Mouse (Mus musculus) thymus, adult 2 months (tissue): ENCODE measurements around the gene Acad11. TPM values are rescaled to one million over a fixed set of nuclear protein-coding genes. Genes with fewer than 3 reads are reported as not detected.

Experiments used
- DNase-seq: peaks from one replicate; pipeline ENCODE4 v3.0.0; 2021
- H3K27ac ChIP-seq: fragments of 200-500 bp; 2 replicates; pipeline ENCODE4 v1.5.1; 2012; ENCODE audit warnings: low read length, control low read depth; ENCODE audit not compliant: control insufficient read depth, insufficient read depth
- H3K27me3 ChIP-seq: fragments of 200-500 bp; 2 replicates; pipeline ENCODE4 v1.6.1; 2012; ENCODE audit warnings: mild to moderate bottlenecking, low read length, moderate library complexity, mixed read lengths; ENCODE audit not compliant: control insufficient read depth, insufficient read depth
- H3K36me3 ChIP-seq: fragments of 200-500 bp; 2 replicates; pipeline ENCODE4 v1.6.1; 2012; ENCODE audit warnings: mild to moderate bottlenecking, low read length, moderate library complexity; ENCODE audit not compliant: control insufficient read depth, insufficient read depth
- H3K4me1 ChIP-seq: fragments of 200-500 bp; replicated peaks from 2 replicates; pipeline ENCODE4 v1.6.1; 2012; ENCODE audit warnings: low read length; ENCODE audit not compliant: control insufficient read depth, insufficient read depth
- H3K4me3 ChIP-seq: fragments of 200-500 bp; 2 replicates; pipeline ENCODE4 v1.5.1; 2012; ENCODE audit warnings: mild to moderate bottlenecking, low read length, control low read depth, moderate library complexity; ENCODE audit not compliant: control insufficient read depth, insufficient read depth
- CTCF ChIP-seq: fragments of 200-500 bp; IDR thresholded peaks from 2 replicates; pipeline ENCODE4 v1.5.1; 2012; ENCODE audit warnings: mild to moderate bottlenecking, control low read depth, low read length, moderate library complexity, borderline replicate concordance; ENCODE audit not compliant: control insufficient read depth, poor library complexity, insufficient read depth; ENCODE audit errors: extremely low read depth
- POLR2A ChIP-seq: fragments of 200-500 bp; IDR thresholded peaks from 2 replicates; pipeline ENCODE4 v1.6.1; 2012; ENCODE audit warnings: mild to moderate bottlenecking, low read length, control low read depth, moderate library complexity; ENCODE audit not compliant: control insufficient read depth, poor library complexity, insufficient read depth; ENCODE audit errors: extremely low read depth
- WGBS: fragments of 180-500 bp; shearing (Covaris S2); methylation state at CpG from one replicate; pipeline ENCODE4 v1.1.7; 2018; 5-methylcytosine and 5-hydroxymethylcytosine counted together
- polyA plus RNA-seq: library from polyadenylated mRNA; depleted of rRNA; stranded (reverse); fragments of >200 nt; gene quantifications from 2 replicates; pipeline ENCODE4 v1.2.3, GENCODE M21; 2012; rRNA removed

Gene Acad11
- 21.7 and 22.4 TPM in 2 replicates for polyA plus RNA-seq

- TF ChIP-seq CTCF = no peak
- no peak for TF ChIP-seq POLR2A
- DNase-seq = peak; percentile 75
- under 1% methylated on average over 30 of the region's 30 CpGs for WGBS
Observed at GRCm38 (mm10) chr9:104063244-104063961, at the start of gene Acad11. Gene Acad11, plus strand, starts transcription at chr9:104063377.

GRCm38 (mm10) chr9:104014526-104014925 is 48.7 kb upstream of the Acad11 start:
- 88% methylated on average over 1 of the region's 1 CpGs for WGBS
- no peak overlapping the region for H3K4me3 ChIP-seq
- H3K27ac ChIP-seq = no peak overlapping the region
- TF ChIP-seq POLR2A (no peak), CTCF (no peak)
- H3K4me1 ChIP-seq = no peaks in the 10 kb centered on the region
- H3K36me3 ChIP-seq = no peaks in the 10 kb centered on the region
- no peaks in the 10 kb centered on the region for H3K27me3 ChIP-seq
- DNase-seq = no peak

More at GRCm38 (mm10) chr9:104063244-104063961, at the start of gene Acad11:
- H3K4me3 ChIP-seq = peak within 1 kb of the TSS; percentile 99
- no peaks in the 10 kb centered on the region for H3K36me3 ChIP-seq
- peaks cover 6% of the 10 kb centered on the region for H3K4me1 ChIP-seq
- no peaks in the 10 kb centered on the region for H3K27me3 ChIP-seq
- peak within 1 kb of the TSS; percentile 18; the same call in 1 of the 2 replicates for H3K27ac ChIP-seq

DNA sequence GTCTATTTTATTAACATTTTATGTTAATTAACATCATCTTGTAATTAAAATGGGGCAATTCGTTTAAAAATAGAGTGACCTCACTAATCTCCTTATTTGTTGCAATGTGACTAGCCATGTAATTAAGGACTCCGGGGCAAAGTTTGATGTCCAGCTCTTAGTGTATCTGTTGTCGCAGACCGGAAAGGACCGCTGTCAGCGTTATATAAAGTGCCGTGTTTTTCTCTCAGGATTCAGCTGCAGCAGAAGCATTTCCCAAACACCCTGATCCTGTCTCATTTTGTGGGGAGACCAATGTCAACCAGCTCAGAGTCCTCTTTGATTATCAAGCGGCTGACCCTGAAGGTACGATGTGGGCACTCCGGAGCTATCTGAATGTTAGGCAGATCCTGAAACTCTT is 42.2 kb upstream of the Acad11 start:
- TF ChIP-seq CTCF = no peak
- no peak for TF ChIP-seq POLR2A
- WGBS = 96% methylated on average over 10 of the region's 10 CpGs
- H3K4me3 ChIP-seq = no peak overlapping the region
- no peak overlapping the region for H3K27ac ChIP-seq
- H3K4me1 ChIP-seq = no peaks in the 10 kb centered on the region
- DNase-seq = no peak
- no peaks in the 10 kb centered on the region for H3K27me3 ChIP-seq
- H3K36me3 ChIP-seq = no peaks in the 10 kb centered on the region

DNA sequence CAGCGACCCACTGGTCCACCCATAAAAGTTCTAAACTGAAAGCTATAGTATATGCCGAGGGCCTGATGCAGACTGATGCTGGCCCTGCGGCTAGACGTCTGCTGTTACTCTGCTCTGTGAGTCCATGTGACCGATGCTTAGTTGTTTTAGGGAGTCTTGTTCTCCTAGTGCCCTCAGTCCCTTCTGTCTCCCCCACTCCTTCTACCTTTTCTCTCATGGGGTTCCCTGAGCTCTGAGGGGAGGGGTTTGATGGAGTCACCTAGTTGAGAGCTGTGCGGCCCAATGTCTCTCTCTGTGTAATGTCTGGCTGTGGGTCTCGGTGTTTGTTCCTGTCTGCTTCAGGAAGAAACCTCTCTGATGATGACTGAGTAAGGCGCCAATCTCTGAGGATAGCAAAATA is 36.0 kb upstream of the Acad11 start:
- WGBS = 98% methylated on average over 8 of the region's 8 CpGs
- no peak for TF ChIP-seq POLR2A
- no peak for TF ChIP-seq CTCF
- no peak for DNase-seq
- Histone ChIP-seq H3K36me3 (no peaks in the 10 kb centered on the region), H3K4me3 (no peak overlapping the region), H3K4me1 (no peaks in the 10 kb centered on the region), H3K27me3 (no peaks in the 10 kb centered on the region), H3K27ac (no peak overlapping the region)

DNA sequence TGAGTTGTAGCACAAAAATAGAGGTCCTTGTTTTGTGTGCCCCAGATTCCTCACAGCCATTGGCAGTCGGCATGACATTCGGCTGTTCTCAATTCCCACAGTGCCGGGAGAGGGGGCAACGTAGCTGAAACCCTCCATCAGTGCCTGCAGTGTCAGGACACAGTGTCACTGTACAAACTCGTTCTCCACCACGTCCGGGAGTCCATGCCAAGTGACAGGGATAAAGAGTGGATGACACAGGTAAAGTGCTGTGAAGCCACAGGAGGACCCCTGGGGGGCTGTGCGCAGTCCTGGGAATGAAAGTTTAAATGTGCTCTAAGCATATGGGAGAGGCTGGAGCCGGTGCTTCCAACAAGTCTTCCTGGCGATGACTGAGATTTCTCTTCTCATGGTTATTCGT is 33.3 kb upstream of the Acad11 start:
- 94% methylated on average over 11 of the region's 11 CpGs for WGBS
- no peak for TF ChIP-seq POLR2A
- no peak for TF ChIP-seq CTCF
- DNase-seq = no peak

GRCm38 (mm10) chr9:104034231-104034630 is 28.9 kb upstream of the Acad11 start:
- DNase-seq = no peak
- Histone ChIP-seq H3K4me1 (no peaks in the 10 kb centered on the region), H3K36me3 (no peaks in the 10 kb centered on the region), H3K4me3 (no peak overlapping the region), H3K27ac (no peak overlapping the region), H3K27me3 (no peaks in the 10 kb centered on the region)
- 89% methylated on average over 8 of the region's 8 CpGs for WGBS
- TF ChIP-seq CTCF (no peak), POLR2A (no peak)

More for the DNA sequence above, 33.3 kb upstream of the Acad11 start:
- Histone ChIP-seq H3K27me3 (no peaks in the 10 kb centered on the region), H3K4me3 (no peak overlapping the region), H3K4me1 (no peaks in the 10 kb centered on the region), H3K27ac (no peak overlapping the region), H3K36me3 (no peaks in the 10 kb centered on the region)

DNA sequence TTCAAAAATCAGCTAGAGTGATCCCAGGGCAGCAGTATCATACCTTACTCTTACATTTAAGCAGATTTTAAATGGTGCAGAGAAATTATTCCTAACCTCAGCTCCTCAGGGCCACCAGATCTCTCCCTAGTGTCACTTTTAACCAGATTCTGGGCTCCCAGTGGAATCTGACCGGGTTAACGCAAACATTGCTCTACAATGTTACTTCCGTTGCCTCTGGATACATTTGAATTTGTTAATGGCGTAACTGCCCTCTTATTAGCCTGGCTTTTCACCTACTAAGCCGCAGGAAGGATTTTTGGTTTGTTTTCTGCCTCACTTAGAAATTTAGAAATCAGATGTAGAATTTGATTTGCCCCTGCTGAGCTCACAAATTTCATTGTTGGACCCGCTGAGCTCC is 28.5 kb upstream of the Acad11 start:
- Histone ChIP-seq H3K27me3 (no peaks in the 10 kb centered on the region), H3K4me3 (no peak overlapping the region), H3K4me1 (no peaks in the 10 kb centered on the region), H3K36me3 (no peaks in the 10 kb centered on the region), H3K27ac (no peak overlapping the region)
- no peak for DNase-seq
- WGBS = 90% methylated on average over 6 of the region's 6 CpGs
- TF ChIP-seq CTCF = no peak
- TF ChIP-seq POLR2A = no peak
